Mouse (Mus musculus) T-helper 17 cell (primary cell): ENCODE measurements at regions not wholly inside any gene's neighbourhood (a gene's known extent, or its start where the extent isn't known, plus 50 kb on each side); places are given as distances from the start of the nearest gene placed in this dataset.

ENCODE experiments used
- in situ Hi-C, 2 experiments: fragments of 300-600 bp; cut with MboI, MseI; formaldehyde crosslinking; loops; 1 replicate in 1 of 2; 2 replicates in 1 of 2; pipeline ENCODE4 v1.15.1; 2025; ENCODE audit warnings: high pct_unique_total_duplicates in 2 of 2

- in situ Hi-C loops, result no loop called here
Measured at GRCm38 (mm10) chr5:40908803-40909202, 799.2 kb downstream of the Rab28 start.

- in situ Hi-C loops, result no loop called here
Measured at GRCm38 (mm10) chr5:40901742-40902141, 806.2 kb downstream of the Rab28 start.

DNA sequence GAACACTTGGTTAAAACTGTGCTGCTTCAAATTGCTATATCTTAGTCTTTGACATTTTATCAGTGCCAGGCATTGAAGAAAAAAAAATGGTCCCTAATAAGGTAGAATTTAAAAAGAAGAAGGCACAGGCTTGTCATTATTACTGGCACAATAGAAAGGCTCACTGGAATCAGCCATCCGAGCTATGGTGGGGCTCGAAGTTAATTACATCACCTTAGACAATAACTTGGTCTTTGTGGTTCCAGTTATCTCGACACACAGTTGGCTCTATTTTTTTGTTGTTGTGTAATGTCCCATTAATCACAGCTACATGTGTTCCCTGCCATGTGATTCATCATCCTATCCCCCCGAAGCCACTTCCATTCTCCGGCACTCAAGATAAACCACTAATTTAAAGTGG is 825.1 kb downstream of the Rab28 start:
- in situ Hi-C loops, result loop anchor here in 1 of 2 experiments (10.0 kb wide), 1 partner anchor 182 kb away; no protein-coding TSS in a partner anchor

- in situ Hi-C loops, result no loop called here
Measured at GRCm38 (mm10) chr5:40877756-40878155, 830.2 kb downstream of the Rab28 start.

DNA sequence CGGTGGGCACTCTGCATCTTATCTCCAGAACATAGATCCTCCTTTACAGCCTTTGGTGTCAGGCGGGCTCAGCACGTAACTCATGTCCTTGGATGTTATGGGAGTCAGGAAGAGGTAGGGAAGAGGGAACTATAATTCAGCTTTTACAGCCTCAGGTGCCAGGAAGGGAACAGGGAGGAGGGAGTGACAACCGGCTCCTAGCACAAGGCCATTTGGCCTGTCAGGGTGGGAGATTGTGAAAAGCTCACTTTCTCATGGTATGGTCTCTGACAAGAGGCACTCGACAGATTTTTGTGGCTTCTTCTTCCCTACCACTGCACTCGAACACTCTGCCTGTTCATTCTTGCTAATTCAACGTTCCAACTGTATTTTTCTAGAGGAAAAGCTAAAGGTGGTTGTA is 845.6 kb downstream of the Rab28 start:
- in situ Hi-C loops, result loop anchor here in 1 of 2 experiments (10.0 kb wide), 1 partner anchor 942 kb away; no protein-coding TSS in a partner anchor
